Mouse (Mus musculus): Measurements from ENCODE around the gene Ap1m2. TPM values are rescaled to one million over a fixed set of nuclear protein-coding genes. Genes with fewer than 3 reads are reported as not detected.
A peak's percentile ranks its signal among the peaks of the same experiment; 100 is the strongest.

The Ap1m2 gene
- polyA plus RNA-seq, 1 experiment from 2014 or later, result 5.3 TPM

GRCm38 (mm10) chr9:21346627-21347365 lies 34.7 kb upstream of the Ap1m2 start:
- H3K27me3 ChIP-seq (ENCODE audit: control insufficient read depth, insufficient read depth, low read length), result no peaks in the 10 kb centered on the region
- 71% methylated on average over 16 of the region's 16 CpGs for WGBS
- H3K9ac ChIP-seq (ENCODE audit: low read length), result no peak overlapping the region
- H3K4me2 ChIP-seq (ENCODE audit: low read depth, low read length), result no peak overlapping the region
- H3K9me3 ChIP-seq (replicated peaks; ENCODE audit: control insufficient read depth, low read length), result no peaks in the 10 kb centered on the region
- H3K4me1 ChIP-seq (ENCODE audit: control insufficient read depth, insufficient read depth, low read length), result no peaks in the 10 kb centered on the region
- H3K27ac ChIP-seq (ENCODE audit: low read length), result no peak overlapping the region
- peaks cover 47% of the 10 kb centered on the region for H3K36me3 ChIP-seq (ENCODE audit: control insufficient read depth, insufficient read depth)
- no peak overlapping the region for H3K4me3 ChIP-seq (ENCODE audit: low read length)
- no peak for ATAC-seq (replicated peaks; ENCODE audit: extremely low read depth, insufficient read depth, low FRiP score)

- H3K36me3 ChIP-seq (ENCODE audit: control insufficient read depth, insufficient read depth), result peaks cover 29% of the 10 kb centered on the region
Observed at GRCm38 (mm10) chr9:21340411-21340810, 28.3 kb upstream of the Ap1m2 start.

GRCm38 (mm10) chr9:21337652-21338051 lies 25.5 kb upstream of the Ap1m2 start:
- H3K4me3 ChIP-seq (ENCODE audit: low read length), result peak overlapping the region; percentile 48
- WGBS, result 18% methylated on average over 20 of the region's 20 CpGs
- ATAC-seq (replicated peaks; ENCODE audit: extremely low read depth, insufficient read depth, low FRiP score), result peak; percentile 64
- peak overlapping the region; percentile 63 for H3K4me2 ChIP-seq (ENCODE audit: low read depth, low read length)
- H3K27ac ChIP-seq (ENCODE audit: low read length), result 0 out of 2 replicates have a peak overlapping the region, but pooled peaks have one; percentile 55
- no peaks in the 10 kb centered on the region for H3K27me3 ChIP-seq (ENCODE audit: control insufficient read depth, insufficient read depth, low read length)
- peak overlapping the region; percentile 70 for H3K9ac ChIP-seq (ENCODE audit: low read length)
- H3K36me3 ChIP-seq (ENCODE audit: control insufficient read depth, insufficient read depth), result peaks cover 16% of the 10 kb centered on the region
- H3K9me3 ChIP-seq (replicated peaks; ENCODE audit: control insufficient read depth, low read length), result no peaks in the 10 kb centered on the region
- peaks cover 17% of the 10 kb centered on the region for H3K4me1 ChIP-seq (ENCODE audit: control insufficient read depth, insufficient read depth, low read length)

More at GRCm38 (mm10) chr9:21340411-21340810, 28.3 kb upstream of the Ap1m2 start:
- Histone ChIP-seq H3K27ac (ENCODE audit: low read length) (no peak overlapping the region), H3K27me3 (ENCODE audit: control insufficient read depth, insufficient read depth, low read length) (no peaks in the 10 kb centered on the region), H3K4me2 (ENCODE audit: low read depth, low read length) (no peak overlapping the region), H3K4me1 (ENCODE audit: control insufficient read depth, insufficient read depth, low read length) (peaks cover 11% of the 10 kb centered on the region), H3K9me3 (replicated peaks; ENCODE audit: control insufficient read depth, low read length) (no peaks in the 10 kb centered on the region), H3K9ac (ENCODE audit: low read length) (no peak overlapping the region), H3K4me3 (ENCODE audit: low read length) (no peak overlapping the region)
- 49% methylated on average over 4 of the region's 4 CpGs for WGBS
- ATAC-seq (replicated peaks; ENCODE audit: extremely low read depth, insufficient read depth, low FRiP score), result no peak

- Histone ChIP-seq H3K4me2 (ENCODE audit: low read depth, low read length) (no peak overlapping the region), H3K27ac (ENCODE audit: low read length) (no peak overlapping the region), H3K4me3 (ENCODE audit: low read length) (no peak overlapping the region), H3K27me3 (ENCODE audit: control insufficient read depth, insufficient read depth, low read length) (no peaks in the 10 kb centered on the region), H3K4me1 (ENCODE audit: control insufficient read depth, insufficient read depth, low read length) (peaks cover 29% of the 10 kb centered on the region), H3K36me3 (ENCODE audit: control insufficient read depth, insufficient read depth) (peaks cover 5% of the 10 kb centered on the region), H3K9me3 (replicated peaks; ENCODE audit: control insufficient read depth, low read length) (no peaks in the 10 kb centered on the region), H3K9ac (ENCODE audit: low read length) (no peak overlapping the region)
- WGBS, result 82% methylated on average over 8 of the region's 8 CpGs
- no peak for ATAC-seq (replicated peaks; ENCODE audit: extremely low read depth, insufficient read depth, low FRiP score)
Observed at GRCm38 (mm10) chr9:21336491-21336890, 24.4 kb upstream of the Ap1m2 start.

- peak overlapping the region; percentile 35; the same call in 1 of the 2 replicates for H3K27ac ChIP-seq (ENCODE audit: low read length)
- no peak overlapping the region for H3K4me2 ChIP-seq (ENCODE audit: low read depth, low read length)
- H3K4me1 ChIP-seq (ENCODE audit: control insufficient read depth, insufficient read depth, low read length), result peaks cover 34% of the 10 kb centered on the region
- peaks cover 5% of the 10 kb centered on the region for H3K36me3 ChIP-seq (ENCODE audit: control insufficient read depth, insufficient read depth)
- H3K9me3 ChIP-seq (replicated peaks; ENCODE audit: control insufficient read depth, low read length), result no peaks in the 10 kb centered on the region
- ATAC-seq (replicated peaks; ENCODE audit: extremely low read depth, insufficient read depth, low FRiP score), result no peak
- H3K9ac ChIP-seq (ENCODE audit: low read length), result peak overlapping the region; percentile 14; the same call in 1 of the 2 replicates
- 55% methylated on average over 4 of the region's 4 CpGs for WGBS
- H3K4me3 ChIP-seq (ENCODE audit: low read length), result no peak overlapping the region
- no peaks in the 10 kb centered on the region for H3K27me3 ChIP-seq (ENCODE audit: control insufficient read depth, insufficient read depth, low read length)
Observed at GRCm38 (mm10) chr9:21335391-21335790, 23.3 kb upstream of the Ap1m2 start.

- Histone ChIP-seq H3K27ac (ENCODE audit: low read length) (no peak overlapping the region), H3K27me3 (ENCODE audit: control insufficient read depth, insufficient read depth, low read length) (no peaks in the 10 kb centered on the region), H3K4me3 (ENCODE audit: low read length) (no peak overlapping the region), H3K9ac (ENCODE audit: low read length) (no peak overlapping the region), H3K36me3 (ENCODE audit: control insufficient read depth, insufficient read depth) (peaks cover 3% of the 10 kb centered on the region), H3K4me2 (ENCODE audit: low read depth, low read length) (no peak overlapping the region), H3K9me3 (replicated peaks; ENCODE audit: control insufficient read depth, low read length) (no peaks in the 10 kb centered on the region), H3K4me1 (ENCODE audit: control insufficient read depth, insufficient read depth, low read length) (peaks cover 41% of the 10 kb centered on the region)
- ATAC-seq (replicated peaks; ENCODE audit: extremely low read depth, insufficient read depth, low FRiP score), result no peak
Observed at GRCm38 (mm10) chr9:21334747-21335146, 22.6 kb upstream of the Ap1m2 start.

GRCm38 (mm10) chr9:21333523-21333922 lies 21.4 kb upstream of the Ap1m2 start:
- no peak overlapping the region for H3K27ac ChIP-seq (ENCODE audit: low read length)
- H3K4me2 ChIP-seq (ENCODE audit: low read depth, low read length), result no peak overlapping the region
- H3K27me3 ChIP-seq (ENCODE audit: control insufficient read depth, insufficient read depth, low read length), result no peaks in the 10 kb centered on the region
- H3K9me3 ChIP-seq (replicated peaks; ENCODE audit: control insufficient read depth, low read length), result no peaks in the 10 kb centered on the region
- H3K9ac ChIP-seq (ENCODE audit: low read length), result no peak overlapping the region
- H3K36me3 ChIP-seq (ENCODE audit: control insufficient read depth, insufficient read depth), result no peaks in the 10 kb centered on the region
- peaks cover 48% of the 10 kb centered on the region for H3K4me1 ChIP-seq (ENCODE audit: control insufficient read depth, insufficient read depth, low read length)
- WGBS, result 74% methylated on average over 1 of the region's 1 CpGs
- no peak for ATAC-seq (replicated peaks; ENCODE audit: extremely low read depth, insufficient read depth, low FRiP score)
- H3K4me3 ChIP-seq (ENCODE audit: low read length), result no peak overlapping the region

- H3K27me3 ChIP-seq (ENCODE audit: control insufficient read depth, insufficient read depth, low read length), result no peaks in the 10 kb centered on the region
- no peaks in the 10 kb centered on the region for H3K9me3 ChIP-seq (replicated peaks; ENCODE audit: control insufficient read depth, low read length)
- H3K4me3 ChIP-seq (ENCODE audit: low read length), result no peak overlapping the region
- H3K4me2 ChIP-seq (ENCODE audit: low read depth, low read length), result no peak overlapping the region; the same call in 1 of the 2 replicates
- H3K36me3 ChIP-seq (ENCODE audit: control insufficient read depth, insufficient read depth), result no peaks in the 10 kb centered on the region
- WGBS, result 27% methylated on average over 9 of the region's 9 CpGs
- no peak for ATAC-seq (replicated peaks; ENCODE audit: extremely low read depth, insufficient read depth, low FRiP score)
- peak overlapping the region; percentile 52; the same call in 1 of the 2 replicates for H3K9ac ChIP-seq (ENCODE audit: low read length)
- H3K4me1 ChIP-seq (ENCODE audit: control insufficient read depth, insufficient read depth, low read length), result peaks cover 47% of the 10 kb centered on the region
- H3K27ac ChIP-seq (ENCODE audit: low read length), result peak overlapping the region; percentile 68
Observed at GRCm38 (mm10) chr9:21332161-21333061, 20.3 kb upstream of the Ap1m2 start.

Measured in heart, embryonic 16.5 days (tissue).